Mouse (Mus musculus) limb, embryonic 13.5 days (tissue): ENCODE results near the gene Krt16. TPM values are rescaled to one million over a fixed set of nuclear protein-coding genes. Genes with fewer than 3 reads are reported as not detected.

Experiments
- ATAC-seq: fragments of 200-750 bp; cut with Nextera tagmentation; 2 replicates; pipeline ENCODE4 v1.8.0; 2017; ENCODE audit warnings: low read depth, moderate number of reproducible peaks, moderate TSS enrichment; ENCODE audit not compliant: low FRiP score
- H3K27ac ChIP-seq: fragments of 300-500 bp; sonication (generic); 2 replicates; pipeline ENCODE4 v1.5.1; 2015; ENCODE audit warnings: inconsistent platforms, mild to moderate bottlenecking, moderate library complexity
- H3K27me3 ChIP-seq: fragments of 300-500 bp; sonication (generic); 2 replicates; pipeline ENCODE4 v1.6.1; 2015; ENCODE audit warnings: mild to moderate bottlenecking, inconsistent platforms
- H3K36me3 ChIP-seq: fragments of 300-500 bp; sonication (generic); 2 replicates; pipeline ENCODE4 v1.6.1; 2015; ENCODE audit warnings: inconsistent platforms, mild to moderate bottlenecking, moderate library complexity
- H3K4me1 ChIP-seq: fragments of 300-500 bp; sonication (generic); 2 replicates; pipeline ENCODE4 v1.6.1; 2015; ENCODE audit warnings: inconsistent platforms
- H3K4me2 ChIP-seq: fragments of 300-500 bp; sonication (generic); replicated peaks from 2 replicates; pipeline ENCODE4 v1.6.1; 2015; ENCODE audit warnings: inconsistent platforms, mild to moderate bottlenecking, moderate library complexity
- H3K4me3 ChIP-seq: fragments of 300-500 bp; sonication (generic); 2 replicates; pipeline ENCODE4 v1.5.1; 2015; ENCODE audit warnings: moderate library complexity, mild to moderate bottlenecking, inconsistent platforms
- H3K9ac ChIP-seq: fragments of 300-500 bp; sonication (generic); 2 replicates; pipeline ENCODE4 v1.6.1; 2015; ENCODE audit warnings: mild to moderate bottlenecking, inconsistent platforms
- H3K9me3 ChIP-seq: fragments of 300-500 bp; sonication (generic); 2 replicates; pipeline ENCODE4 v1.6.1; 2016; ENCODE audit warnings: inconsistent platforms
- WGBS: fragments of 180-500 bp; shearing (Covaris S2); methylation state at CpG from one replicate; pipeline ENCODE4 v1.1.7; 2015; 5-methylcytosine and 5-hydroxymethylcytosine counted together
- polyA plus RNA-seq: library from polyadenylated mRNA; unstranded; fragments of >200 nt; fragmentation: Nextera tagmentation; extraction: Ambion mirVana; gene quantifications from 2 replicates; pipeline ENCODE4 v1.2.1, GENCODE M21; 2015

Krt16 gene
- polyA plus RNA-seq, 1 experiment from 2014 or later = 0.19 TPM

DNA sequence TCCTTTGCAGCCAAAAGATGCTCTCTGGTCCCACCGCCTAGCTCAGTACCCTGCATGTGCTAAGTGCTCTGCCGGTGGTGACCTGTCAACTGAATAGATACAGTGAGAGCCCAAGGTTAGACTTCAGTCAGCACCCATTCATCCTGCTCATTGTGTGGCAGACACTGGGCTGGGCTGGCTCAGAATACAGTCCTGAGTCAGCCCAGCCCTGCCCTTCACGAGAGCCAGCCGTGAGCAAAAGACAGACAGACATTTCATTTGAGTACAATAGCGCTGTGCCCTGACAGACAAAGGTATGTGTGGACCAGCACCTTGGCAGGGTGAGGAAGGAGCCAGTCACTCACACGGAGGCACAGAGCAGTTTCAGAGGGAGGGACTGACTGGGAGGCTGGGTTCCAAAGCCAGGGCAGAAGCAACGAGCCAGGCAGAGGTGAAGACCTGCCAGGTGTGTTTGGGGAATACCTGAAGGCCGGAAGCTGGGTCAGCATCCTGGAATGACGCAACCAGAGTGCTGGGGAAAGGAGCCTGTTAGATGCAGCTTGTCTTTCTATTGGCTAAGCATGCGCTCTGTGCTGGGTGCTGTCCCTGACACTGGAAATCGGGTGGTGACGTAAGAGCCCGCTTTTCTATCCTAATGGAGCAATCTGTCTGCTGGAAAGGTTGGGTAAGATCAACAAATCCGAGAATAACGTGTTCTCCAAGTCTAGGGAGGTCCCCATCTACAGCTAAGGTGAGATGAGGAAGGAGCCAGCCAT lies 29.2 kb upstream of the Krt16 start:
- Histone ChIP-seq H3K27ac (no peak overlapping the region), H3K9me3 (no peaks in the 10 kb centered on the region), H3K9ac (no peak overlapping the region), H3K36me3 (no peaks in the 10 kb centered on the region), H3K27me3 (no peaks in the 10 kb centered on the region), H3K4me1 (no peaks in the 10 kb centered on the region), H3K4me2 (no peak overlapping the region), H3K4me3 (no peak overlapping the region)
- 71% methylated on average over 15 of the region's 15 CpGs for WGBS
- ATAC-seq = no peak

DNA sequence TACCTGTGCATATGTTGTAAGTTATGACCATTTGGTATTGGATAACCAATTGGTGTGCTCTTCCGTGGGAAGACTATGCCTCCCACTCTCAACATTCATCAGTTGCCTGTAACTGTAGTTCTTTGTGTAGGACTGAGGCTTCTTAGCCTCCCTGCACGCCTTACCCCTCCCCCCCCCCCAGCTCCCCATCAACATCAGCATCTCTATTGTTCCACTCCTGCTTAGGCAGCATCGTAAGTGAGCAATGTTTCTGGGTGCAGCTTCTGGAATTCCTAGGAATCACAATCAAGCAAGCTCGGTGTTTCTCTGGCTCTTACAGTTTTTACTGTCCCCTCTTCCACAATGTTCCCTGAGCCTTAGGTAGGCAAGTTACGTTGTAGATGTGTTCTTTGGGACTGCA lies 26.8 kb upstream of the Krt16 start:
- no peaks in the 10 kb centered on the region for H3K9me3 ChIP-seq
- no peaks in the 10 kb centered on the region for H3K36me3 ChIP-seq
- no peak overlapping the region for H3K4me3 ChIP-seq
- H3K9ac ChIP-seq = no peak overlapping the region
- H3K4me1 ChIP-seq = no peaks in the 10 kb centered on the region
- no peak overlapping the region for H3K4me2 ChIP-seq
- H3K27ac ChIP-seq = no peak overlapping the region
- 55% methylated on average over 5 of the region's 5 CpGs for WGBS
- peaks cover 3% of the 10 kb centered on the region for H3K27me3 ChIP-seq
- no peak for ATAC-seq

DNA sequence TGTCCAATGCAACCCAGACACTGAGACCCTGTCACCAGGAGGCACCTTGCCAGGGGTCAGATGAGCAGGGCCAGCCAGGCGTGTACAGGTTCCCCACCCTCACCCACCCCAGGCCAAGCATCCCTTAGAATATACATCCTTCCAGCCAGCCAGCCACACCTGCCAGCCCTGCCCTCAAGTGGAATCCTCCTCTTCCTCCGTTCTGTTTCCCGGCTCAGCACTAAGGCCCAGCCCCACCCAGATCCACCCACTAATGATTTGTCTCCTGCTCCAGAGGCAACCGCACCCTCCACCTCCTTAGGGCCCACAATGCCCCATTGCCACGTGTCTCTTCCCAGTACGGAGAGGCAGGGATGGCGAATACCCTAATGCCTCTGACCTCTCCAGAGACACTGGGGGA lies 26.0 kb upstream of the Krt16 start:
- ATAC-seq = no peak
- WGBS = 65% methylated on average over 7 of the region's 7 CpGs
- H3K9ac ChIP-seq = no peak overlapping the region
- no peak overlapping the region for H3K4me3 ChIP-seq
- H3K36me3 ChIP-seq = no peaks in the 10 kb centered on the region
- no peaks in the 10 kb centered on the region for H3K4me1 ChIP-seq
- peaks cover 3% of the 10 kb centered on the region for H3K27me3 ChIP-seq
- no peak overlapping the region for H3K4me2 ChIP-seq
- H3K27ac ChIP-seq = no peak overlapping the region
- H3K9me3 ChIP-seq = no peaks in the 10 kb centered on the region

DNA sequence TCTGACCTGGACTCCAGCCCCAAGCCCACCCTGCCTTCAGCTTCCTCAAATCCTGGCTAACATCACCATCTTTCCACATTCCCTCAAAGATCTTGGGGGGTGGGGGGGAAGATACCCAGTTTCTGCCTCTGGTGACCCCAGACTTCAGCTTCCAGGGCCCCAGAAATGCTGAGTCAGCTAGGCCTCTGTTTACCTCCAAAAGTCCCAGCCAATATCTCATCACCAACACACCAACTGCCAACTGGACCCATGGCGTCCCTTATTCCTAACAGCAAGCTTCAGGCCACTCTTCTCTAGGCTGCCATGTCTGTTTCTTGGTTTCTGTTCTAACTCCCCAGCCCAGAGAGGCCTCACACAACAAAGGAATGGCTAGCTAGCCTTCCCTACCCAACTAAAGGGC lies 23.2 kb upstream of the Krt16 start:
- Histone ChIP-seq H3K27me3 (peaks cover 3% of the 10 kb centered on the region), H3K4me1 (no peaks in the 10 kb centered on the region), H3K4me2 (no peak overlapping the region), H3K27ac (no peak overlapping the region), H3K36me3 (no peaks in the 10 kb centered on the region), H3K9ac (no peak overlapping the region), H3K4me3 (no peak overlapping the region), H3K9me3 (no peaks in the 10 kb centered on the region)
- 93% methylated on average over 1 of the region's 1 CpGs for WGBS
- no peak for ATAC-seq

DNA sequence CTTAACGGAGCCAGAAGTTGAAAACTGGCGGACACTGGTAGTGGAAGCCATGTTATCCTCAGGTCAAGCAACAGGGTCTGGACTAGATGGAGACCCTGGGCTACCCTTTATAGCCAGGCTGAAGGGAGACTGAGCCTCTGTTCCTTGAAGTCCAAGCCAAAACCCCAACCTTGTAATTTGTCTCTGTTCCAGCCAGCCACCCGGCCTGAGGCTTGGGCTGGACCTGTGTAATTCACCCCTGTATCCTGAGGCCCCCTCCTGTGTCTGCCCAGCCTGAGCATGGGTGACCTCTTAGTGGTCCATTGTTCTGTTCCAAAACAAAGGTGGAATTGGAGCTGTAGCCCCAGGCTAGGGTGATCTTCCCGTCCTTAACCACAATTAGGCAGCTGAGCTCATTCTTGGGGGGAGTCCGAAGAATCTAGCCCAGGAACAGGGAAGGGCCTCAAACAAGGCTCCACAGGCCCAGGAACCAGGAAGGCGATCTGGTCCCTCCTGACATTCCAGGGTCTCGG lies 21.2 kb upstream of the Krt16 start, which contains the start of gene Krt42:
Gene Krt42, minus strand, starts transcription at position 51 of the 512 bp plus-strand sequence.
- Histone ChIP-seq H3K4me1 (no peaks in the 10 kb centered on the region), H3K9me3 (no peaks in the 10 kb centered on the region), H3K27ac (no peak within 1 kb of the TSS), H3K36me3 (no peaks in the 10 kb centered on the region), H3K27me3 (peaks cover 3% of the 10 kb centered on the region), H3K9ac (no peak within 1 kb of the TSS), H3K4me2 (no peak within 1 kb of the TSS), H3K4me3 (no peak within 1 kb of the TSS)
- ATAC-seq = no peak
- WGBS = 86% methylated on average over 7 of the region's 7 CpGs

DNA sequence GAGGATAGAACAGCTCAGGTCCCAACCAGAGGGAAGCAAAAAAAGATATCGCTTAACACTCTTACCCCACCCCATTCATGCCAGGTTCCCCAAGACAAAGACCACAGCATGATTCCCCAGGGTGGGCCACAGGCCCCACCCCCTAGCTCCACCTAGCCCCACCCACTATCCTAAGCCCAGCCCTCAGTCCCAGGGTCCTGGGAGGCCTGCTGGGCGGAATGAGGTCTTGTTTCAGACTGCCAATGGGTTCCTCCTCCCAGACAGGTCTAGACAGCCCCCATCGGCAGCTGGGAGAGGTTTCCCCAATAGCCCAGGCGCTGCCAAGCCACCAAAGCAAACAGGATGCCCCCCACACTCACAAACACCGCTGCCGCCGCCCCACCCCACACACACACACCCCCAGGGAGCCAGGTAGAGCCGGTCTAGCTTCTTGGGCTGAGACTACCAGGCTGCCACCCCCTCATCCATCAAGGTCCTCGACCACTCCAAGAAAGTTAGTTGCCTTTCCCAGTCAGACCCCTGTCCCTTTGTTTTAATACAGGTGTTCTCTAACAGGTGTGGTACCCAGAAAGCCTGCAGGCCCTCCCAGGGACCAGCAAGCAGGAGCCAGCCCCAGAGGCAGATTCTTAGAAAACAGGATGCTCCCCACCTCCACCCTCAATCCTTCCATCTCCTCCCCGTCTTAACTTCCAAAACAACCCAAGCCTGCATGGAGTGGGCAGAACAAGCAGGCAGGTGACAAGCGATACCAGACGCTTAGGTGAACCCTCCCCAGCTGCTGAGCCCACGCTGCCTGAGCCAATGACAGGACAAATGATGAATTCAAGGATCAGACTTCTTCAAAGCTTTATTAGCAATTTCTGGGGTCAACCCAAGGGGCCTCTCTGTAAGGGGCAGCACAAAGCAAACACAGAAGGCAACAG lies 13.6 kb upstream of the Krt16 start:
- no peak overlapping the region for H3K9ac ChIP-seq
- H3K27me3 ChIP-seq = no peaks in the 10 kb centered on the region
- H3K4me2 ChIP-seq = no peak overlapping the region
- H3K4me1 ChIP-seq = peaks cover 22% of the 10 kb centered on the region
- no peaks in the 10 kb centered on the region for H3K36me3 ChIP-seq
- peak; percentile 30; the same call in 1 of the 2 replicates for ATAC-seq
- no peak overlapping the region for H3K27ac ChIP-seq
- no peaks in the 10 kb centered on the region for H3K9me3 ChIP-seq
- H3K4me3 ChIP-seq = no peak overlapping the region
- 22% methylated on average over 13 of the region's 13 CpGs for WGBS

DNA sequence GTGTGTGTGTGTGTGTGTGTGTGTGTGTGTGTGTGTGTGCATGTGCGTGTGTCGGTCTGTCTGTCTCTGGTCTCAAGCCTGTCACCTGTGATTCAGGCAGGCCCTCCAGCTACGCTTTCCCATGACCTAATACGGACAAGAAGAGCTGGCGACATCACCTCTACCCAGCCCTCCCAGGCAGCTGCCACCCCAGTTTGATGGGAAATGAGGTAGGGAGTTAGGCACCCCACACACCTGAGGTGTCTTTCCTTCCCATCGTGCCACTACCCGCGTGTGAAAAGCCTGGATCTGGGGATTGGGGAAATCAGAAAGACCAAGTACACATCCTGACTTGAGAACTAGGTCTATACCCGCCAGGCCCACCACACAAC lies 12.5 kb upstream of the Krt16 start:
- Histone ChIP-seq H3K4me3 (no peak overlapping the region), H3K27me3 (no peaks in the 10 kb centered on the region), H3K27ac (no peak overlapping the region), H3K36me3 (no peaks in the 10 kb centered on the region), H3K4me1 (peaks cover 22% of the 10 kb centered on the region), H3K4me2 (no peak overlapping the region), H3K9me3 (no peaks in the 10 kb centered on the region), H3K9ac (no peak overlapping the region)
- WGBS = 78% methylated on average over 9 of the region's 9 CpGs
- ATAC-seq = no peak

DNA sequence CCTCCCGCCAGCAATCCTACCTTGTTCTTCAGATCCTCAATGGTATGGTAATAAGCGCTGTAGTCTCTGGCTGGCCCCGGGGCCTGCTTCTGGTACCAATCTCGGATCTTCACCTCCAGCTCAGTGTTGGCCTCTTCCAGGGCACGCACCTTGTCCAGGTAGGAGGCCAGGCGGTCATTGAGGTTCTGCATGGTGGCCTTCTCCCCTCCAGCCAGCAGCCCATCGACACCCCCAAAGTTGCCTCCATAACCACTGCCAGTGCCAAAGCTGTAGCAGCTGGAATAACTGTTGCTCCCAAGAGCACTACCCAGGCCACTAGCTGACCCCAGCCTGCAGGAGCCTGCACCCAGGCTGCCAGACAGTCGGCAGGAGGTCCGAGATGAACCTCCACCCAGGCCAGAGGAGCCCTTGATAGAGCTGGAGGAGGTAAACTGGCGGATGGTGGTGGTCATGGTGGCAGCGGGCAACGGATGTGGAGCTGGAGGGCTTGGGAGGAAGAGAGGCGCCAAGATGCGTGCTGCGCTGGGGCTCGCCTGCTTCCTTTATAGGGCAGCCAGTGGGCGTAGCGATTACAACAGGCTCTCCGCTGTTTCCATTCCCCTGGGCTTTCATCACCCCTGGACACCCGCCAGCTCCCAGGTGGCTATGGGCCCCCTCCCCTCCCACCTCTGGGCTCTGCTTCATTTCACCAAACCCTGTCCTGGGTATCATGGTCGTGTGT lies 12.0 kb upstream of the Krt16 start, which contains the start of gene Krt17:
Gene Krt17, minus strand, starts transcription at position 516 of the 721 bp plus-strand sequence.
- H3K4me2 ChIP-seq = peak within 1 kb of the TSS; percentile 9; the same call in 1 of the 2 replicates
- H3K9ac ChIP-seq = no peak within 1 kb of the TSS
- H3K4me1 ChIP-seq = peaks cover 22% of the 10 kb centered on the region
- no peaks in the 10 kb centered on the region for H3K36me3 ChIP-seq
- no peak within 1 kb of the TSS for H3K27ac ChIP-seq
- 79% methylated on average over 21 of the region's 21 CpGs for WGBS
- no peaks in the 10 kb centered on the region for H3K9me3 ChIP-seq
- ATAC-seq = no peak
- H3K27me3 ChIP-seq = no peaks in the 10 kb centered on the region
- H3K4me3 ChIP-seq = no peak within 1 kb of the TSS

DNA sequence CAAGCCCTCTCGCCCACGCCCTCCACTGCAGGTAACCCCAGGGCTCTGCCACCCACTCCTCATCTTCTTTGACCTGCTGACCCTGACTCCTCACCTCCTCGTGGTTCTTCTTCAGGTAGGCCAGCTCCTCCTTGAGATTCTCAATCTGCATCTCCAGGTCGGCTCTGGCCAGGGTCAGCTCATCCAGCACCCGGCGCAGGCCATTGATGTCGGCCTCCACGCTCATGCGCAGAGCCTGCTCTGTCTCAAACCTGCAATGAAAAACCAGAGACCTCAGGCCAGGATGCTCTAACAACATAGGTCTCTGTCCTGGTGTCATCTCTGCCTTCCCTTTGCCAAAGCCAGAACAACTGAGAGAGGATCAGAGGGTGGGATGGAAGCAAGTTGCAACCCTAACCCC lies 10.4 kb upstream of the Krt16 start:
- Histone ChIP-seq H3K36me3 (no peaks in the 10 kb centered on the region), H3K4me2 (no peak overlapping the region), H3K27me3 (no peaks in the 10 kb centered on the region), H3K4me3 (no peak overlapping the region), H3K27ac (no peak overlapping the region), H3K9ac (no peak overlapping the region), H3K4me1 (peaks cover 22% of the 10 kb centered on the region), H3K9me3 (no peaks in the 10 kb centered on the region)
- no peak for ATAC-seq
- whole genome bisulfite sequencing = 92% methylated on average over 9 of the region's 9 CpGs

DNA sequence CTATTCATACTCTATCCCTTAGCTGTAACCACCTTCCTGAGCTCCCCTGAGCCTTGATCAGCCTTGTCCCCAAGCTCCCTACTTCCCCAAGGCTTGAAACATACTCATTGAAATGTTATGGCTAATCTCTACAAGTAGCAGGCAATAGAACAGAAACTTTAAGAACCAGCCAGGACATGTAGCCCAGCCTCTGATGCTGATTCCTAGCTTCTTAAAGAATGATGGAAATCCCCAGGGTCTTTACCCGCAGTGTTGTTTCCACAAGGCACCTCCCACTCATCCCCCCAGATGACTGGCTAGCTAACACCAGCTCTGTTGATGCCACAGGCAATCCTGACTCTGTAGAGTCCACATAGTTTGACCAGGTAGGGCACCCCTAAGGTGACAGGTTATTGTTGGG lies 9.3 kb upstream of the Krt16 start:
- H3K9ac ChIP-seq = no peak overlapping the region

DNA sequence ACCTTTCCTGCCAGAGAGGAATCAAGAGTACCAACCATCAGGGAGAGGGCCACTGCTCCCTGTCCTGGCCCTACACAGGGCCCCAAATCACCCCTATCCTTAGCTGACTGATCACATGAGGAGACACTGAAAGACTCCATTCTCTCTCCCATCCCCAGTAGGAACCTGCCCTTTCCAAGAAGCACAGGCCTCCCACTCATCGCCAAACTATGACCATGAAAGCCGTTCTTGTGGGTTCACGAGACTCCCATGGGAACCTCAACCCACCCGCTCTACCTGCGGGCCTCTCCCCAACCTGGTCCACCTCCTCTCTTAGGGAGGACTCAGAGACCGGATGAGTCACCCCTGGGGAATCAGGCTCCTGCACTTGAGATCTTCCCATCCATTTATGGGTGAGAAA lies 6.8 kb upstream of the Krt16 start:
- H3K4me2 ChIP-seq = no peak overlapping the region
- no peaks in the 10 kb centered on the region for H3K36me3 ChIP-seq
- H3K9me3 ChIP-seq = no peaks in the 10 kb centered on the region
- WGBS = 94% methylated on average over 6 of the region's 6 CpGs
- no peak overlapping the region for H3K4me3 ChIP-seq
- H3K9ac ChIP-seq = no peak overlapping the region
- 0 out of 2 replicates have a peak, but pooled peaks cover under 1% of the 10 kb centered on the region for H3K4me1 ChIP-seq
- no peaks in the 10 kb centered on the region for H3K27me3 ChIP-seq
- H3K27ac ChIP-seq = no peak overlapping the region
- ATAC-seq = no peak

More for the DNA sequence above, 9.3 kb upstream of the Krt16 start:
- no peaks in the 10 kb centered on the region for H3K9me3 ChIP-seq
- H3K27ac ChIP-seq = no peak overlapping the region
- peaks cover 22% of the 10 kb centered on the region for H3K4me1 ChIP-seq
- WGBS = 83% methylated on average over 1 of the region's 1 CpGs
- no peak overlapping the region for H3K4me2 ChIP-seq
- H3K27me3 ChIP-seq = no peaks in the 10 kb centered on the region
- H3K4me3 ChIP-seq = no peak overlapping the region
- ATAC-seq = no peak
- no peaks in the 10 kb centered on the region for H3K36me3 ChIP-seq
